Mouse (Mus musculus): Measurements from ENCODE around the gene Cntd1. TPM values are rescaled to one million over a fixed set of nuclear protein-coding genes. Genes with fewer than 3 reads are reported as not detected.

Gene Cntd1
- polyA plus RNA-seq, 1 experiment from 2014 or later = 1.7 TPM

- ATAC-seq (ENCODE audit: insufficient number of reproducible peaks, insufficient read depth, low FRiP score, low TSS enrichment, low read depth) = no peak
- 77% methylated on average over 4 of the region's 4 CpGs for WGBS
- Histone ChIP-seq H3K9ac (no peak overlapping the region), H3K36me3 (peaks cover 12% of the 10 kb centered on the region; the same call in 1 of the 2 replicates), H3K4me3 (no peak overlapping the region), H3K9me3 (no peaks in the 10 kb centered on the region), H3K27ac (no peak overlapping the region), H3K4me2 (no peak overlapping the region), H3K27me3 (0 out of 2 replicates have a peak, but pooled peaks cover 8% of the 10 kb centered on the region), H3K4me1 (peaks cover 30% of the 10 kb centered on the region)
These were observed 3.5 kb upstream of the Cntd1 start for GRCm38 (mm10) chr11:101275309-101275708.

GRCm38 (mm10) chr11:101276319-101277070 is 2.3 kb upstream of the Cntd1 start:
- no peak overlapping the region for H3K27ac ChIP-seq
- H3K9ac ChIP-seq = peak overlapping the region; percentile 36; the same call in 1 of the 2 replicates
- H3K36me3 ChIP-seq = peaks cover 12% of the 10 kb centered on the region; the same call in 1 of the 2 replicates
- H3K27me3 ChIP-seq = 0 out of 2 replicates have a peak, but pooled peaks cover 3% of the 10 kb centered on the region
- H3K4me3 ChIP-seq = peak overlapping the region; percentile 16; the same call in 1 of the 2 replicates
- no peaks in the 10 kb centered on the region for H3K9me3 ChIP-seq
- H3K4me1 ChIP-seq = peaks cover 30% of the 10 kb centered on the region
- ATAC-seq (ENCODE audit: insufficient number of reproducible peaks, insufficient read depth, low FRiP score, low TSS enrichment, low read depth) = no peak
- WGBS = 30% methylated on average over 27 of the region's 27 CpGs
- peak overlapping the region; percentile 20 for H3K4me2 ChIP-seq

GRCm38 (mm10) chr11:101277381-101278222 is 1.2 kb upstream of the Cntd1 start:
- peaks cover 12% of the 10 kb centered on the region; the same call in 1 of the 2 replicates for H3K36me3 ChIP-seq
- peaks cover 30% of the 10 kb centered on the region for H3K4me1 ChIP-seq
- no peak for ATAC-seq (ENCODE audit: insufficient number of reproducible peaks, insufficient read depth, low FRiP score, low TSS enrichment, low read depth)
- peak overlapping the region; percentile 83 for H3K4me3 ChIP-seq
- no peak overlapping the region for H3K27ac ChIP-seq
- H3K27me3 ChIP-seq = 0 out of 2 replicates have a peak, but pooled peaks cover 3% of the 10 kb centered on the region
- H3K4me2 ChIP-seq = peak overlapping the region; percentile 89
- H3K9ac ChIP-seq = peak overlapping the region; percentile 84
- WGBS = 70% methylated on average over 12 of the region's 12 CpGs
- no peaks in the 10 kb centered on the region for H3K9me3 ChIP-seq

DNA sequence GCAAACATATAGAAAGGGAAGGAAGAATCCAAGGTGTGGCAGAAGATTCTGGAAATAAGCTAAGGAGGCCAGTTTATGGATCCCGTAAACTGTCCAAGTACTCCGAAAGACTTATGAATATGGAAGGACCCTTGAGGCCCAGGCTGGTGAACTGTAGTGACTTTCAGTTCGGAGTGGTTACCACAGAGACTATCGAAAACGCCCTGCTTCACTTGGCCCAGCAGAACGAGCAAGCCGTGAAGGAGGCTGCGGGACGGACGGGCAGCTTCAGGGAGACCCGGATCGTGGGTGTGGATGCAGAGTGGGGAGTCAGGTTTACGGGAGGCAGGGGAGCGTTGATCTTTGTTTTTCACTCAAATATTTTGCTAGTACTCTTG is 369 bp downstream of the Cntd1 start:
- no peaks in the 10 kb centered on the region for H3K9me3 ChIP-seq
- WGBS = 64% methylated on average over 14 of the region's 14 CpGs
- peak overlapping the region; percentile 84; the same call in 1 of the 2 replicates for H3K9ac ChIP-seq
- H3K36me3 ChIP-seq = peaks cover 12% of the 10 kb centered on the region; the same call in 1 of the 2 replicates
- H3K27ac ChIP-seq = no peak overlapping the region
- peaks cover 32% of the 10 kb centered on the region for H3K4me1 ChIP-seq
- H3K4me3 ChIP-seq = peak overlapping the region; percentile 83
- 0 out of 2 replicates have a peak, but pooled peaks cover 3% of the 10 kb centered on the region for H3K27me3 ChIP-seq
- ATAC-seq (ENCODE audit: insufficient number of reproducible peaks, insufficient read depth, low FRiP score, low TSS enrichment, low read depth) = no peak
- H3K4me2 ChIP-seq = peak overlapping the region; percentile 89

DNA sequence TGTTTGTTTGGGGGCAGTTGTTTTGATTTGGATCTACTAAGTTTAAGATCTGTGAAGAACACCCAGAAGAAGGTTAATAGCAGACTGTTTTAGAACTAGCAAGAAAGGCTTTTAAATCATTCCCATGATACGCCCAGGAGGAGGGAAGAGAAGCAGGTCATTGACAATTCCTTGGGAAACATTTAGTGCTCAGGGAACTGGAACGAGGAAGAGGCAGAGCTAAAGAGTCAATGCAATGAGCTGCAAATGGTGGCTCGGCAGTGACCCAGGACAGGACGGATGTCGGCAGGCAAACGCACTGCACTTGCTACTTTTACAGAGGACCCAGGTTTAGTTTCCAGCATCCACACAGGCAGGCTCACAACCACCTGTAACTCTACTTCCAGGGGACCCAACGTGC is 2.0 kb downstream of the Cntd1 start:
- Histone ChIP-seq H3K4me2 (no peak overlapping the region), H3K4me3 (no peak overlapping the region), H3K36me3 (peaks cover 12% of the 10 kb centered on the region; the same call in 1 of the 2 replicates), H3K9me3 (no peaks in the 10 kb centered on the region), H3K27ac (no peak overlapping the region), H3K27me3 (0 out of 2 replicates have a peak, but pooled peaks cover 3% of the 10 kb centered on the region), H3K4me1 (peaks cover 37% of the 10 kb centered on the region), H3K9ac (no peak overlapping the region)
- no peak for ATAC-seq (ENCODE audit: insufficient number of reproducible peaks, insufficient read depth, low FRiP score, low TSS enrichment, low read depth)
- WGBS = 53% methylated on average over 7 of the region's 7 CpGs

DNA sequence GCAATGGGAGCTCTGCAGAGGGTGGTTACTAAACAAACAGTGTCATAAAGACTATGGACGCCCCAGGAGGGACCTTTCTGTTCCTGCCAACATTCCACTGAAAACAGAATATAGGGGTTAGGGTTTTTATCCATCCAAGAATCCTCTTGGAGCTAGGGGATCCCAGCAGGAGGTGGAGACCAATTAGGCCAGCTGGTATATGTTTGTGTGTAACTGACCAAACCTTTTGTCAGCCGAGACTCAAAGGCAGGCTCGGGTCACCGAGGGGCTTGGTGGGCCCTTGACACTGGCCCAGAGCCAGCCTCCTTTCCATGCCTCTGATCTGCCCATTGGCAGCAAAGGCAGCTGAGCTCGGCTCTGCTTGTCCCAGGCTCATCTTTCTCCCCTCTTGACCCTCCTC is 4.1 kb downstream of the Cntd1 start:
- Histone ChIP-seq H3K27me3 (0 out of 2 replicates have a peak, but pooled peaks cover 3% of the 10 kb centered on the region), H3K27ac (no peak overlapping the region), H3K4me1 (peaks cover 17% of the 10 kb centered on the region), H3K4me2 (no peak overlapping the region), H3K9ac (no peak overlapping the region), H3K36me3 (peaks cover 14% of the 10 kb centered on the region), H3K4me3 (no peak overlapping the region), H3K9me3 (no peaks in the 10 kb centered on the region)
- ATAC-seq (ENCODE audit: insufficient number of reproducible peaks, insufficient read depth, low FRiP score, low TSS enrichment, low read depth) = no peak
- WGBS = 32% methylated on average over 5 of the region's 5 CpGs

DNA sequence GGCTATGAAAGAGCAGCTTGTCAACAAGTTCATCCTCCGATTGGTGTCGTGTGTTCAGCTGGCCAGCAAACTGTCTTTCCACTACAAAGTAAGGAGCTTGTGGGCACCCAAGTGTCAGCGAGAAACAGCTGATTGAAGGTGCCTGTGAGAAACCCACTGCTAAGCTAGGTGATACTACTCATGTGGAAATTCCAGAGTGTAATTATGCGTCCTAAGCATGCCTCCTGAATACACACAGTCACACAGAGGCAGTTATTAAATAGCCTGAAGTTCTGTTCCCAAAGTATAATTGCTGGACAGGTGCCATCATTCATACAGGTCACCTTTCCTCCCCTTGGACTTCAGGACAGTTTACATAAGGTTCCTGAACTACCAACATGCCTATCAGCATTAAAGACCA is 5.0 kb downstream of the Cntd1 start:
- Histone ChIP-seq H3K9me3 (no peaks in the 10 kb centered on the region), H3K36me3 (peaks cover 16% of the 10 kb centered on the region), H3K27ac (no peak overlapping the region), H3K4me3 (no peak overlapping the region), H3K4me1 (peaks cover 13% of the 10 kb centered on the region; the same call in 1 of the 2 replicates), H3K4me2 (no peak overlapping the region), H3K9ac (0 out of 2 replicates have a peak overlapping the region, but pooled peaks have one; percentile 22), H3K27me3 (0 out of 2 replicates have a peak, but pooled peaks cover 3% of the 10 kb centered on the region)
- WGBS = 67% methylated on average over 4 of the region's 4 CpGs
- no peak for ATAC-seq (ENCODE audit: insufficient number of reproducible peaks, insufficient read depth, low FRiP score, low TSS enrichment, low read depth)

GRCm38 (mm10) chr11:101287306-101287705 is 8.5 kb downstream of the Cntd1 start:
- ATAC-seq (ENCODE audit: insufficient number of reproducible peaks, insufficient read depth, low FRiP score, low TSS enrichment, low read depth) = no peak
- H3K27ac ChIP-seq = no peak overlapping the region
- no peaks in the 10 kb centered on the region for H3K27me3 ChIP-seq
- H3K36me3 ChIP-seq = peaks cover 51% of the 10 kb centered on the region
- H3K9ac ChIP-seq = no peak overlapping the region
- H3K4me2 ChIP-seq = no peak overlapping the region
- no peaks in the 10 kb centered on the region for H3K9me3 ChIP-seq
- peaks cover 7% of the 10 kb centered on the region; the same call in 1 of the 2 replicates for H3K4me1 ChIP-seq
- 88% methylated on average over 9 of the region's 9 CpGs for WGBS
- no peak overlapping the region for H3K4me3 ChIP-seq

DNA sequence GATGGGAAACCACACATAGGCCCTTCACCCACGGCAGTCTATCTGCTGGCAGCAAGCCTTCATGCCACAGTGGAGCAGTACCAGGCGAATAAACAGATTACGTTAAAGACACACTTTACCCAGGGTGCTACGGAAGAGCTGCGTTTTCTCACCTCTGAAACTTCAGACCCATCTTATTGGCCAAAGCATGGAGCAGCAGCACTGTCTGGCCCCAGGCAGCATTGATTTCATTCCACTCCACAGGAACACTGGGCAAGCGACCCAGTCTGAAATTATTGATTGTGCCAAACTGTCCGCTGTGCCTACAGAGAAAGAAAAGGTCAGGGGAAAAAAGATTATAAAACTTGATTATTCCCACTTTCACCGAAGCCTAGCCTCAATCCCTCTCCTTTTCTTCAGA is 12.4 kb downstream of the Cntd1 start:
- no peaks in the 10 kb centered on the region for H3K4me1 ChIP-seq
- ATAC-seq (ENCODE audit: insufficient number of reproducible peaks, insufficient read depth, low FRiP score, low TSS enrichment, low read depth) = no peak
- no peak overlapping the region for H3K4me3 ChIP-seq
- no peaks in the 10 kb centered on the region for H3K27me3 ChIP-seq
- 95% methylated on average over 8 of the region's 8 CpGs for WGBS
- H3K4me2 ChIP-seq = no peak overlapping the region
- no peak overlapping the region for H3K27ac ChIP-seq
- no peaks in the 10 kb centered on the region for H3K9me3 ChIP-seq
- no peak overlapping the region for H3K9ac ChIP-seq
- peaks cover 83% of the 10 kb centered on the region for H3K36me3 ChIP-seq

GRCm38 (mm10) chr11:101295191-101295590 is 16.4 kb downstream of the Cntd1 start:
- Histone ChIP-seq H3K4me2 (no peak overlapping the region), H3K27ac (no peak overlapping the region), H3K4me3 (no peak overlapping the region), H3K27me3 (no peaks in the 10 kb centered on the region), H3K9ac (no peak overlapping the region), H3K4me1 (no peaks in the 10 kb centered on the region), H3K9me3 (no peaks in the 10 kb centered on the region), H3K36me3 (peaks cover 88% of the 10 kb centered on the region)
- WGBS = 94% methylated on average over 8 of the region's 8 CpGs
- no peak for ATAC-seq (ENCODE audit: insufficient number of reproducible peaks, insufficient read depth, low FRiP score, low TSS enrichment, low read depth)

GRCm38 (mm10) chr11:101300881-101301280 is 22.1 kb downstream of the Cntd1 start:
- Histone ChIP-seq H3K9ac (peak overlapping the region; percentile 92), H3K36me3 (peaks cover 32% of the 10 kb centered on the region), H3K27ac (no peak overlapping the region), H3K4me2 (peak overlapping the region; percentile 98), H3K27me3 (no peaks in the 10 kb centered on the region), H3K9me3 (no peaks in the 10 kb centered on the region), H3K4me1 (peaks cover 14% of the 10 kb centered on the region), H3K4me3 (peak overlapping the region; percentile 79)
- no peak for ATAC-seq (ENCODE audit: insufficient number of reproducible peaks, insufficient read depth, low FRiP score, low TSS enrichment, low read depth)
- 68% methylated on average over 7 of the region's 7 CpGs for WGBS

All from embryonic facial prominence, embryonic 13.5 days (tissue).